Mouse (Mus musculus): Measurements from ENCODE around the gene Fermt3.
"Not testable (repeated sequence)": the region's sequence is repeated elsewhere in the genome, so short reads cannot be mapped to it uniquely, and the experiment has no call there.

Gene Fermt3

DNA sequence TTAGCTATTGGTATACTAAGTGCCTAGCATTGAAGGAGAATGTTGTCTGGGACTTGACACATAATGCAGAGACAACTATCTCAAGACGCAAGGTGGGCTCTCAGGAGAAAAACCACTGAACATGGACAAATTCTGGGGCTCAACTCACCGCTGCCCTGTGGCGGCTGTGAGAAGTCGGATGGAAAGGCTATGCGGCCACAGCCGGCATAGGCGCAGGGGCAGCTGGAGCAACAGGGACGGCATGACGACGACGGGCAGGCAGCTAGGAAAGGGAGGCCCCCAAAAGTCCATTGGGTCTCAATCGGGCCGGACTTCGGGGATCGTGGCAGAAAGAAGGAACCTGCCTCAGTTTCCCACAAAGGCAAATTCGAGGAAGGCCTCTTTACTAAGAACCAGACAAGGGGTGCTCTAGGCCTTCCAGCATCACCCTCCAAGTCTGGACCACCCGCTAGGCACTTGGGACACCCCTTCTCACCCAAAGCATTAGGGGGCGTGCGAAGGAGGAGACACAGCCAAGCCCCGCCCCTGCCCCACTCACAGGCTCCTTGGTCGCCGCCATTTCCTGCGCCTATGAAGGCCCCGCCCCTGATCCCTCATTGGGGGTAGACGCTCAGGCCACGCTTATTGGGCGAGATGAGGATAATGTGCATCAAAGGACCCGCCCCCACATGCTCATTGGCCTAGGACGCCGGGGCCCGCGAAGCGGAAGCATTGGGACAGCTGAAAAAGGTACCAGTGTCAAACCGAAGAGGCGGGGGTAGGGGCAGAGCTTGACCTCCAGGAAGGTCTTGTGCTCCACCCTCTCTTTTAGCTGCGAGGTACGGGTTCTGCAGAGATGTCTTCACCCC lies 27.0 kb downstream of the Fermt3 start, which contains the start of gene Dnajc4:
TSS of gene Dnajc4 (minus strand) at position 562 of the 848 bp plus-strand sequence.
- DNase-seq (ENCODE audit: extremely low read depth, low read depth, low spot score) = peak; percentile 81

DNA sequence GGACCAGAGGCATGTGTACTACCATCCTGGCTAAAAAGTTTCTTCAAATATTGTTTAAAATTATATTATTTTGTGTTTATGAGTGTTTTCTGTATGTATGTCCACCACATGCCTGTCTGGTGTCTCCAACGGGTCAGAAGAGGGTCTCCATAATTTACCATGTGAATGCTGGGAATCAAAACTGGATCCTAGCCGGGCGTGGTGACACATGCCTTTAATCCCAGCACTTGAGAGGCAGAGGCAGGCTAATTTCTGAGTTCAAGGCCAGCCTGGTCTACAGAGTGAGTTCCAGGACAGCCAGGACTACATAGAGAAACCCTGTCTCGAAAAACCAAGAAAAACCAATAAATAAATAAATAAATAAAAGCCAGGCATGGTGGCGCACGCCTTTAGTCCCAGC lies 28.1 kb downstream of the Fermt3 start:
- not testable (repeated sequence) for DNase-seq (ENCODE audit: extremely low read depth, low read depth, low spot score)

DNA sequence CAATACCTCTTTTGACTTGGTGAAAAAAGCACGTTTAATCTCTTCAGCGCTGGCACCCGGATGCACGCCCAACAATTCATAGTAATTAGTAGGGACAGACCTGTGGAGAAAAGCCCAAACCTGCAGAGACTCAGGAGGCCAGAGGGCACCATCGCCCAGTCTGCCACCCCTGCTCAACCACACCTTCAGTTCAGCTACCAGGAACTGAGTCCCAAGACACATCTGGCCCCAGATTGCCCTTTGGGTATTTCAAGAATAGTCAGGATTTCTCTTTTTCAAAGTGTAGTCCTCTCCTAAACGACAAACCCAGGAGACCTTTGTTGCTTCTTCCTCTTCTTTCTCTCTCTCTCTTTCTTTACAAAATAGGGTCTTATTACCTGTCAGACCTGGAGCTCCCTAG lies 28.6 kb downstream of the Fermt3 start:
- DNase-seq (ENCODE audit: extremely low read depth, low read depth, low spot score) = no peak

DNA sequence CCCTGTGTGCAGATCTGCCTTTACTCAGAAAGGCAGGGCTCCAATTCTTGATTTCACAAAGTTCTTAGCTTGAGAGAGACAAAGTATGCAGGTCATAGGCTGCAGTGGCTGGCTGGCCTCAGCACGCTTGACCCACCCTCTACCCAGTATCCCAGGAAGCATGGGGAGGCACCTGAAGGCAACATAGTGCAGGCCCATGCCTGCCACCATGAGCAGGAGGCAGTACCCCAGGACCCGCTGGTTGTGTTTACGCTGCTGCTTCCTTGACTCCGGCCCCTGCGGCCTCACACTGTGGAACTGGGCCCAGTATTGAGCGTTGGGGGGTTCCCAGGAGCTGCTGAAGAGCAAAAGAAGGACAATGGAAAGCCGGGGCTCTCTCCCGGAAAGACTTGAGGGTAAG lies 30.0 kb downstream of the Fermt3 start:
- no peak for DNase-seq (ENCODE audit: extremely low read depth, low read depth, low spot score)

DNA sequence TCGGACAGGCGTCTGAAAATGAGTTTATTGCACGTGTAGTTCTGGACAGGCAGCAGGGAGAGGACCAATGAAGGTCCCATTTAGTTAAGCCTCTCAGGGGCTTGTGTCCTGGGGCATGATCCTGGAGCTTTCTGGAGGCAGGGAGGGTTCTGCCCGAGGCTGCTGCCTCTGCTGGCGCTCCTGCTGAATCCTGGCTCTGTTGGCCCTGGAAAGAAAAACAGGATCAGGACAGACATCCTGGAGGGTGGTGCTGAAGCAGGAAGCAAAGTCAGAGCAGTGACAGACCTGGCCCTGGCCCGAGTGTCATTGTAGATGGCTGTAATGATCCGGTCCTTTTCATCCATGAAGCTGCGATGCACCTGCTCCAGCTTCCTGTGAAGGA lies 31.4 kb downstream of the Fermt3 start:
- DNase-seq (ENCODE audit: extremely low read depth, low read depth, low spot score) = no peak

DNA sequence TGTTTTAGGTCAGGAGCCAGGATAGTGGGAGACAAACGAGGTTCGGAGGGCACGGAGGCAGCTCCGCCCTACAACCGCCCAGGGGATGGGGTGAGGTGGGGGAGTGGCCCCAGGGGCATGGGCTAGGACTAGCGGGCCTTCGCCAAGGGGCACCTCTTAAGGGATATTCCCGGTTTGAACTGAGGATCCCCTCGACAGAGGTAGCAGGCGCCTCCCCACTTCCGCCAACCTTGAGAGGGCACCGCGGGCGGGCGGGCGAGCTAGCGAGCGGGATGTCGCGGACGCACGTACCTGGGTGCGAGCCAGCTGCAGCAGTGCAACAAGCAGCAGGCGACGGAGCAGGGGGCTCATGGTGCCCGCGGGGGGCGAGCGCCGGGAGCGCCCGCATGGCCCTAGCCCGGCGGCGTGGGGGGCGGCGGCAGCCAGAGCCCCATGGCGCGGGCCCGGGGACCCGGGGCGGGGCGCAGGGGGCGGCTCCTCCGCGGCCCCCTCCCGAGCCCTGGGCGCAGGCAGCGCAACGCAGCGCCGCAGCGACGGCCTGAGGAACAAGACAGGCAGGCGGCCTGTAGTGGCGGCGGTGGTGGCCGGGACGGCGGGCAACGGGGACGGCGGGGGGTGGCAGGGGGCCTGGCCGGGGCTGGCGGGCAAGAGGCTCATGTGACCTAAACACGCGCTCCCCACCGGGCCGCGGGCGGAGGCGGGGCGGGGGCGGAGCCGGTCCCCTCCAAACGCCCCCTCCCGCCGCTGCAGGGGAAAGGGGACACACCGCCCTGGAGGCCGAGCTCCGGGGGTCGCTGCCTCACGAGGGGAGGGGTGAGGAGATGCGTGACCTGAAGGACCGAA lies 32.0 kb downstream of the Fermt3 start, which contains the start of gene Vegfb:
TSS of gene Vegfb (minus strand) at position 591 of the 843 bp plus-strand sequence.
- no peak for DNase-seq (ENCODE audit: extremely low read depth, low read depth, low spot score)

DNA sequence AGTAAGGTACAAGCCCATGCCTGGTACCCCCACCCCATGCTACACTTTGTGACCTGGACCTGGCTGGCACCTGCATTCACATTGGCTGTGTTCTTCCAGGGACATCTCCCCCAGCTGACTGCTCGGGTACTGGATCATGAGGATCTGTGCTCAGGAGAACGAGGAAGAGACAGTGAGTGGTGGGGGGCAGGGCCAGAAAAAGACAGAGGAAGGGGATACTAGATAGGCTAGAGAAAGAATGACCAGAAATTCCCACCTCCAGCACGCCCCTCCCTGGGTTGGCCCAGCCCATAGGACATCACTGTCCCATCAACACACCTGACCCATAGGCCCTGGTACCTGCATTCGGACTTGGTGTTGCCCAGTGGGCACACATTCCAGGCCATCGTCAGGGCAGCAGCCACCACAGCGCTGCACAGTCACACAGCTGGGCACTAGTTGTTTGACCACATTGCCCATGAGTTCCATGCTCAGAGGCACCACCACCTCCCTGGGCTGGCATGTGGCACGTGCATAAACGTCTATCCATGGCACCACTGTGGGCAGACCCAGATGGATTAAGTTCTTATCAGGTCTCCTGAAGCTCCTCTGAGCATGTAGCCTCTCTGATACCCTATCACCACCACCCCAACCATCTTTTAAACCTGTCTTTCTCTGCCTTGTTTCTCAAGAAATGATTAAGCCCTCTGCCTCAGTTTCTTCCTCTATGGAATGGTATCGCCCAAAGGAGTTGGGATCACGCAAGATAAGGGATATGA lies 33.1 kb downstream of the Fermt3 start:
- DNase-seq (ENCODE audit: extremely low read depth, low read depth, low spot score) = no peak

DNA sequence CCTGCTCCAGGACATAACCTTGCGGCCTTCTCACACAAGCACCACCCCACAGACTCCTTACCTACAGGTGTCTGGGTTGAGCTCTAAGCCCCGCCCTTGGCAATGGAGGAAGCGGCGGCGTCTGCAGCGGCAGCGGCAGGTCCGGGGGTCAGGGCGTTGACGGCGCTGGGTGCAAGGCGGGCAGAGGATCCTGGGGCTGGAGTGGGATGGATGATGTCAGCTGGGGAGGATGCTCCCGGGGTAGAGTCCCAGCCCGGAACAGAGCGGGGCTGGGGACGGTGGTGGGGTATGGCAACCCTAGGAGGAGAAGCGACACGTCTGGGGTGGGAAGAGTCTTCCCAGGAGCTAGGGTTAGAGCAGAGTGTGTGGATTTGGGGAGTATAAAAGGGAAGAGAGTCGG lies 34.0 kb downstream of the Fermt3 start:
- DNase-seq (ENCODE audit: extremely low read depth, low read depth, low spot score) = no peak

DNA sequence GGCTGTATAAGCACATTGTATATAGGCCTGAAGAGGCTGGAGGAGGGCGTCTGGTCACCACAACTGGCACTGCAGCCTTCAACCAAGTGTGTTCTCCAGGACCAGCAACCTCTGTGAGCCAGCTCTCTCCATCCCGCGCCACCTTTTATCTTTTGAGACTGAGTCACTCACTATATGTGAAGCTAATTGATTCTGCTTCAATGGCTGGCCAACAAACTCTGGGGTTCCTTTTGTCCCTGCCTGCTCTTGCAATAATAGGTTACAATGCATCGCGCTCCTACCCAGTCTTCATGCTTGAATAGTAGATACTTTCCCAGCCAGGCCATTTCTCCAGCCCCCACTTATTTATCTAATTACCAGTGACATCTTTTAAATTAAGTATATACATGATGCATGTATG lies 35.6 kb downstream of the Fermt3 start:
- DNase-seq (ENCODE audit: extremely low read depth, low read depth, low spot score) = no peak

DNA sequence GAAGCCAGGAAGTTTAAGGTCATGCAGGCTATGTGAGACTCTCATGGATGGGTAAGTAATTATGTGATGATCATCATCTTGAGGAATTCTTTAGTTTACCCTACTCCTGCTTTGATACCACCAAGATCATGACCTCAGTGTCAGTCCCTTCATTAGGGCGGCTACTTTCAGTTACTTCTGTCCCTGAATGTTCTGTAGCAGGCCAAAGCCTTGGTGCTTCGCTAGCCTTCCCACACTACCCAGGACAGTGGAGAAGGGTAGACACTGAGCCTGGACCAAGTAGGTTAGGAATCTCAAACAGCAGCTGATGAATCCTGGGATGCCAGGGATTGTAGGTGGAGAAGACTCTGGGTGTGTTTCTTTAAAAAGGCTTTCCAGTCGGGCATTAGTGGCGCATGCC lies 37.8 kb downstream of the Fermt3 start:
- no peak for DNase-seq (ENCODE audit: extremely low read depth, low read depth, low spot score)

DNA sequence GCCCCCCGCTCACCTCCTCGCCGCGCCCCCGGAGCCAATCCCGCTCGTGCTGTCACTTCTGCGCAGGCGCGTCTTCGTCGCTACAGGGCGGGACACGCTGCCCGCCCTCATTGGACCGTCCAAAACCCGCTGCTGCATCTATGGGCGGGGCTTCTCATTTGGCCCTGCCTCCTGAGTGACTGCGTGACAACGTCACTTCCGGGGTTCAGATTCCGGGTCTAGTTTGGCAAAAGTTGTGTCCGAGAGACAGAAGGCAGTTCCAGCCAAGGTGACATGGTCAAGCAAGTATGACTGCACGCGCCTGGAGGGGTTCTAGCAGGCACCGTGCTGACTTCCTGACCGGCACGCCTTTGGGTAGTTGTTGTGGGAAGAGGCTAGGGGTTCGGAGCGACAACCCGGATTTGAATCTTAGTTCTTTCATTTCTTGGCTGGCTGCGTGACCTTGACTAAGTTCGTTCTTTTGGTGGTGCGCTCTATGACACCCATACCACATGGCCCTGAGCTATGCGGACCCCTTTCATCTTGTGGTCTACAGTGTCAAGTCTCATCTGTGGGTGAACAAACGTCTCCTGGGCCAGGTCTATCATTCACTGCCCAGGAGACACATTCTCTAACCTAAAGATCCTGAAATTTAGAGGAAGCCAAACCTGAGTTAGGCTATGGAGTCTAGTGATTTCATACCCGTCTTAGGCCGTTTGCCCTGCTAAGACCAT lies 38.7 kb downstream of the Fermt3 start, which contains the start of gene Fkbp2:
TSS of gene Fkbp2 (minus strand) at position 121 of the 713 bp plus-strand sequence.
- DNase-seq (ENCODE audit: extremely low read depth, low read depth, low spot score) = peak; percentile 73

DNA sequence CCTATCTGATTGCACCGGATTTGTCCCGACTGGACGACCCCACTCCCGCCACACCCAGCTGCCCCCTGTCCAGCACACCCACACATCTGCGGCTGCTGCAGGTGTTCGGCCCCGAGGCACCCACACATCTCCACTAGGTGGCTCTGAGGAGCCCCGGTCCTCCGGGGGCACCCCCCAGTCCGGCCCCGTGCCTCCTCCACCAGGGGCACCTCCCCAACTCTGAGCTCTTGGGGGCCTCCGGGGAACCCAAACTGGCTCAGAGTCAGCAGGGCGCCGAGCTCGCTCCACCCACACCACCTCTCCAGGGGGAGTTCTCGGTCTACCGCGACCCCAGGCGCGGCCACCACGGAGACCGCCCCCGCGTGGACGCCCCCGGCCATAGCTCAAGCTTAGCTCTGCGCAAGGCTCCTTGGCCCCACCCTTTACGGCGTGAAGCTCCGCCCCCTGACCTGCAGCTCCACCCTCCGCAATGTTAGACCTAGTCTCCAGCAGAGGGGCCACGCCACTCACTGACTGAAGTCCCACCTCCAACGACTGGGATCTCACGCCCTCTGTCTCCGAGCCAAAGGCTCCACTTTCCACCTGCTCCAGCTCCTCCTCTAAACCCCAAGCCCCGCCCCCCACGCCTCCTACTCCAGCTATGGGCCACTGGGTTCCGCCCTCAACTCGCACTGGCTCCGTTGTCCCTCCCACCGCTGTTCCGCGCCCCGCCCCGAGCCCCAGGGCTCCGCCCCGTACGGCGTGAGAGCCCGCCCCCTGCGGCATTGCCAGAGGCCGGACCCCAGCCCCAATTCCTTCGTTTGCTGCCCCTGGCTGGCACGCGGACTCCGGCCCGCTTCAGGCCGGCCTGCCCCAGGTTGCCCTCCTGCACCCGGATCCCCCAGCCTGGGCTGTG lies 39.5 kb downstream of the Fermt3 start:
- DNase-seq (ENCODE audit: extremely low read depth, low read depth, low spot score) = peak; percentile 96

DNA sequence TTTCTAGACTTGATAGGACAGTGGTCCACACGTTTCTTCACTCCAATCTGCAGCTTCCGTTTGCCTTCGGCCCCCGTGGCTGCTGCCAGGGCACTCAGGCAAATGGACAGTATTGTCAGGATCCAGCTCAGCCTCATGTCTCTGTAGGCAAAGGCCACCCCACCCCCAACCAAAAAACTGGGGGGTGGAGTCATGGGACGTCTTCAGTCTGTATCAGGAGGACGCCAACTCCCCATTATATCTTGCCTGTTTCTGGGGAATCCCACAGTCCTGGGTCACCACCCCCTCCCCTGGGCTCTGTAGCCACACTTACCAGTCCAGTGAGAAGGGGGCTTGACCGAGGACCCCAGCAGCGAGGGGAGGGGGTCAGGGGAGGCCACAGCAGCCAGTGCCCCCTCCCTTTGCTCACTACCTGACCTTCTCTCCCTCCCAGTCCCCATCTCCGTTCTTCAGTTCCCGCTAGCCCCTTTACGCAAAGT lies 40.2 kb downstream of the Fermt3 start:
- DNase-seq (ENCODE audit: extremely low read depth, low read depth, low spot score) = no peak

DNA sequence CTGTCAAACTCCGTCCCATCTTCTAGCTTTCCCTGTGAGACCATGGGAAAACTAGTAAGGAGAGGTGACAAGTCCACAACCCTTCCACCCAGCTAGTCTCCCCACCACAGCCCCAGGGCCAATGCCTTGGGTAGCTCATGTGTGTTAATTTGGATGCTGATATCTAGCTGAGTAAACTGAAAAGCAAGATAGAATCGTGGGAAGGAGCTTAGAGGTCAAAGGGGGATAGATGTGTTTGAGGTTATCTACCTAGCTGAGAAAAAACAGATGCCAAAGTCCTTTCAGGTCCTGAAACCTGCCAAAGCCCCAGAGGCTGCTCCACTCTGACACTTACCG lies 40.7 kb downstream of the Fermt3 start:
- DNase-seq (ENCODE audit: extremely low read depth, low read depth, low spot score) = no peak

DNA sequence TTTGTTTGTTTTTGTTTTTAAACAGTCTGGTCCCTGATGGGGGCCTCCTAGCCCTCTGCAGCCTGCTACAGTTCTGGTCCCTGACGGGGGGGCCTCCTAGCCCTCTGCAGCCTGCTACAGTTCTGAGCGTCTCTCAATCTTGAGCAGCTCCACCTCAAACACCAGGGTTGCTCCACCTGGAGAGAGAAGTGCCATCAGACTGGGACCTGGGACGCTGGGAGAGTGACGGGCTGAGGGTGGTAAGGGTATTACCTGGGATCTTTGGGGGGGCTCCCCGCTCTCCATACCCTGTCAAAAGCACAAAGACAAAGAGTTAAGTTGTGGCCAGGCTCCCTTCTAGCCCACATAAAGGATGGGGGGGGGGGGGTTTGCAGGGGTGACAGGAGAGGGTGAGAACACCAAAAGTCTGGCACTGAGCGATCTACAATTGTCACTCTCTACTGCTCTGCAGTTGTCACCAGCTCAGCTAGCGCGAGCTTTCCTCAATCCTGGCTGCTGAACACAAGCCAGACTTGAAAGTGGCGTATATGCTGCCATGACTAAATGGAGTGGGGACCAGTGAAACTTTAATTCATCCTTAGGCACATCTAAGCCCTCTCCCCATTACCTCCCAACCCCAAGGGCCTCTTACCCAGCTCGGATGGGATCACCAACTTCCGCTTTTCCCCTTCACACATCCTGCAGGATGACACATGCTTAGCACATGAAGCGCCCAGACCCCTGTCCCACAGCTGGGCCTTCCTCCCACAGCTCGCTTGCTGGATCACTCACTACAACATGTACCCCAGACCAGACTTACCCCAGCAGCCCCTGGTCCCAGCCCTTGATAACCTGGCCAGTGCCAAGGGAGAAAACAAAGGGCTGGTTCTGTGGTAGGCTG lies 41.3 kb downstream of the Fermt3 start:
- no peak for DNase-seq (ENCODE audit: extremely low read depth, low read depth, low spot score)

DNA sequence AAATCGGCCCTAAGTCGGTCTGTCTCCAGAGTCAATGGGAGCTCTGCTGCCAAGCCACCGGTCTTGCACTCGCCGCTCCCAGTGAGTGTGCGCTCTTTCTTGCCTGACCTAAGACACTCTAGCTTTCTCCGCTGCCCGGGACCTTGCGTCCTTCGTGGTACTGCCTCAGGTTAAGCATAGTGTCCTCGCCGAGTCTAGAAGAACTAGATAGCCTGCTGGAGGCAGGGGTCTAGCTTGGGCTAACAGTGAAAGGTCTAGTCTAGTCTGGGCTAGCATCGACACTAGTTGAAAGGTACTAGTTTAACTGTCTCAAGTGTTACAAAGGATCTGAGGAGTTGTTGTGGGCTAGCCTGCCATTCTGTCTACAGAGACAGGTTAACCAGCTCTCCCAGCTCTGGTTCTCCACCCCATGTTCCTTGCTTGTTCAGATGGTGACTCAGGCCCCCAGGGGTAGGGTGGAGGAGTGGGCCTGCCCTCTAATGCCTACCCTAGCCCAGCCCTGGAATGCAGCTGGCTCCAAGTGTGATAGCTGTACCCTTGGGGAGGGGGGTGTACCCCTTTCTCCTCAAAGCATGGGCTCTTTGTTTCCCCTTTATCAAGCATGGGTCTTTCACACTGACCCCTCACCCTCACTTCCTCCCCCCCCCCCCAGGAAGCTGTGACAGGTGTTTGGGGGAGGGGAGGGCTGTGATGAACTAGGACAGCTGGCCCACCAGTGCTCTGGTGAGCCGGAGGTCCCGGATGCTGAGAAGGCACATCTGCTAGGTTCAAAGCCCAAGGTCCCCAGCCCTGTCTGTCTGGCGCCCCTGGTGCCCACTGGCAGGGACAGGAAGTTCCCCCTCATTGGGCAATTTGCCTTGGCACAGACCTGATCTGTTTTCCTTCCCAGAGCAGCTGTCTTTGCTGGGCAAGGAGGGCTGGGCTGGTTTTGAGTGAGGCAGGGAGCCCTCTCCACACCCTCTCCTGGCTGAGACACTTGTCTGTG lies 43.4 kb downstream of the Fermt3 start, which contains the start of gene Plcb3:
TSS of gene Plcb3 (minus strand) at position 934 of the 985 bp plus-strand sequence.
- DNase-seq (ENCODE audit: extremely low read depth, low read depth, low spot score) = no peak
